Mouse (Mus musculus) gastrocnemius, postnatal 10 days (tissue): ENCODE data around the gene Zfp763. TPM values are rescaled to one million over a fixed set of nuclear protein-coding genes. Genes with fewer than 3 reads are reported as not detected.
A peak's percentile ranks its signal among the peaks of the same experiment; 100 is the strongest.

ENCODE experiments used
- DNase-seq: peaks from one replicate; pipeline ENCODE4 v3.0.0; 2021; ENCODE audit warnings: mixed read lengths
- long read RNA-seq, 2 experiments: library from polyadenylated mRNA; stranded (forward); transcript quantifications; one replicate each; pipeline ENCODE4 v2.0.0; 2021
- total RNA-seq, 2 experiments: library from RNA; stranded (reverse); gene quantifications; 2 replicates each; pipeline ENCODE4 v1.2.3; 2021

Gene Zfp763
- total RNA-seq: 1 to 10 TPM; 5.0 to 6.3 TPM
- long read RNA-seq, experiment 1, partial matches to known transcripts: 0 of 3 reads
- long read RNA-seq, experiment 1, other reads (novel, unspliced or antisense): 0 of 3 reads
- long read RNA-seq, experiment 2, partial matches to known transcripts: 0 of 2 reads
- long read RNA-seq, experiment 2, other reads (novel, unspliced or antisense): 0 of 2 reads

DNA sequence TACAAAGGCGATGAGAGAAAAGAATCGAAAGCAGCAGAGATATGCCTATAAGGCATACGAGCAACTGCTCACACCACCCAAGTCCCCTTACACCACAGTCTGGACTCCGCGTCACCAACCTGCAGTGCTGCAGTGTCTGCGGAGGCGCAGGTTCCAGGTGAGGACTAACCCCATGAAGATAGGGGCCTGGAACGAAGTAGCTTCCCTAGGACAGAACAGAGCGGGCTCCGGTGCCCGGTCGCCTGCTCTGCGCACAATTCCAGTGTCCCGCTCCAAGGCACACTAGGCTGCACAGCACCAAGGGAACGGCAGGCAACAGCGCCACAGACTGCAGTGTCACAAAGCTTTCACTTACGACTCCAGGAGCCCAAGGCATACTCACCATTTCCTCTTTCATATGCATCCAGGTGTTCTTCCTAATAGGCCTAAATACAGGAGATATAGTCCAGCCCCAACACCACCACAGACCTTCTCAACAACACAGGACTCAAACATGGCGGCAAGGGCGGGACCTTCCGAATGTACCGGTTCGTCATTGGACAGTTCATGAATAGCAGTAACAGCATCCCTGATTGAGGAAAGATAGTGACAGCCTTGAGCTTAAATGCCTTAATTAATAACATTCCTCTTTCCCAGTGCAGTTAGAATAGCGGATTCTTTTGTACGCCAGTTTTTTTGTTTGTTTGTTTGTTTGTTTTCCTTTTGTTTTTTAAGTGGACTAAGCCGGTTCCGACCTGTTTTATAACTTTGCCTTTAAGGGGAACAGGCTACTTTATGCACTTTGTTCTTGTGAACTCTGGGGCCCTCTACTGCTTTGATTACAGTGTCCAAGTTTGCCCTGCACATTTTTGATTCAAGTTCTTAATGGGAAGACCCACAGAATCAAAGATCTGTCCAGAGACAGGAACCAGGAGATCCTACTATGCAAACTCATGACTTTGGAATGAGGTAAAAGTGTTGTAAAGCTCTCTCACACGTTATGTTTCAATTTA, at the start of gene Zfp763:
Gene Zfp763, minus strand, starts transcription at position 503 of the 992 bp plus-strand sequence.
- peak; percentile 68 for DNase-seq

- DNase-seq: no peak
Measured at GRCm38 (mm10) chr17:33067958-33068357, 34.8 kb upstream of the Zfp763 start, which contains the start of gene 4921501E09Rik. Gene 4921501E09Rik, minus strand, starts transcription at chr17:33068058.

GRCm38 (mm10) chr17:33063001-33063400, 29.8 kb upstream of the Zfp763 start:
- DNase-seq: no peak

DNA sequence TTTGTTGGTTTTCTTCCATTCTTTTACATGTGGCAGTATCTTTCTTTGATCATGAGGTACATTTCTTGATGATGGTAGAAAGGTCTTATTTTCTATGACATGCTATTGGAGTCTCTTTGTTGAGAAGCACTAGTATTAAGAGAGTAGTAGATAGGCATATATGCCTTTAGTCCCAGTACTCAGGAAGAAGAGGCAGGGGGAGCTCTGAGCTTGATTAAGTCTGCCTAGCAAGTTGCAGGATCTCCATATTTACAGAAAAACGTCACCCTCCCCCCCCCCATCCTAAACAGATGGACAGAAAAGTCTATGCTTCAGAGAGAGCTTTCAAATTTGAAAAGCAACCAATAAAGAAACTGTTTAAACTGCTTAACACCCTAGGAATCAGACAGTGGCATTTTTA, 25.6 kb upstream of the Zfp763 start:
- no peak for DNase-seq

DNA sequence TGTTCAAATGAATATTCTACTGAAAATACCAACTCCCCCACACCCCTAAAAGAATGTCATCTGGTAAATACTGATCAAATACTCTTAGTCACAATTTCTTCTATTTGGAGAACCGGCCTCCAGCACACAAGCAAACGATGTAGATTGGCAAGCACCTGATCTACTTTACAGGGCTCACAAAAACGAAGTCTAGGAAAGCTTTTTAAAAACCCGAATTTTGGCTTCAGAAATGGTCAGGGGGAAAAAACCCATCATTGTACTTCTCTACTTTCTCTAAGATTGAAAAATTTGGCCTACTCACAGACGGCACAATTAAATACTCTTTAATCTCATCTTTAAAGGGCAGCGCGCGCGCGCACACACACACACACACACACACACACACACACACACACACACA, 826 bp downstream of the Zfp763 start:
- no peak for DNase-seq

DNA sequence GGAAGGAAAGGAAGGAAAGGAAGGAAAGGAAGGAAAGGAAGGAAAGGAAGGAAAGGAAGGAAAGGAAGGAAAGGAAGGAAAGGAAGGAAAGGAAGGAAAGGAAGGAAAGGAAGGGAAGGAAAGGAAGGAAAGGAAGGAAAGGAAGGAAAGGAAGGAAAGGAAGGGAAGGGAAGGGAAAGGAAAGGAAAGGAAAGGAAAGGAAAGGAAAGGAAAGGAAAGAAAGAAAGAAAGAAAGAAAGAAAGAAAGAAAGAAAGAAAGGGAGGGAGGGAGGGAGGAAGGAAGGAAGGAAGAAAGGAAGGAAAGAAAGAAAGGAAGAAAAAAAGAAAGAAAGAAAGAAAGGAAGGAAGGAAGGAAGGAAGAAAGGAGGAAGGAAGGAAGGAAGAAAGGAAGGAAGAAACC, 12.8 kb downstream of the Zfp763 start:
- peak; percentile 41 for DNase-seq

DNA sequence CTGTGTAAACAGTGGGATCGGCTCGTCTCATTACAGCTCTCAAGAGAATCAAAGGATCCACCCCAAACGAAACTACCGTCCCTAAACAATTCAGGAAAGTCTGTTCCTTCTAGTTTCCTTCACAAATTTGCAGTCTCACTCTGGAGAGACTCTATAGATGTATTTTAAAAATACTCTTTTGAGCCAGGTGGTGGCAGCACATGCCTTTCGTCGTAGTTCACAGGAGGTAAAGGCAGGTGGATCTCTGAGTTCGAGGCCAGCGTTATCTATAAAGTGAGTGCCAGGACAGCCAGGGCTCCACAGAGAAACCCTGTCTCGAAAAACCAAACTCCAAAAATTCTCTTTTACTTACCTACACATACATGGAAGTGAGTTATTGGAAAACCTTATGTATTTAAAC, 24.9 kb downstream of the Zfp763 start:
- no peak for DNase-seq

DNA sequence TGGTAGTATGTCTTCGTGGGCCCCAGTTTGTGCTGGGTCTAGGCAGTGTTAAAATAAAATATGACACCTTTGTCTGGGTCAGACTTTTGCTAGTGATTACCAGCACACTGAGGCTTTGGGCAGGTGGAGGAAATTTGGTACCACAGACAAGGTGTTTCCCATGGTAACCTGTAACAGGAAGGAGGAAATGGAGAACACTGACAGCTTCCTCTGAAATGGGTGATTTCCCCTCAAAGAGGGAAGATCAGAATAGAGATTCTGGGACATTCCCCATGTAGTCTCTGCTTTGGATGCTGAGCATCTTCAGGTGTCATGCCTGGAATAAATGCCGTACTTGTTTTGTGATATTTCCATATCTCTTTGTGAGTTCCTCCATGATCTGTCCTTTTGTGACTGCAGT, 34.7 kb downstream of the Zfp763 start:
- no peak for DNase-seq

- DNase-seq: peak; percentile 68
Measured at GRCm38 (mm10) chr17:32992699-32993474, 40.3 kb downstream of the Zfp763 start, which contains the start of gene Zfp952. Gene Zfp952, plus strand, starts transcription at chr17:32993129.

- DNase-seq: no peak
Measured at GRCm38 (mm10) chr17:32991965-32992698, 41.1 kb downstream of the Zfp763 start.

- DNase-seq: no peak
Measured at GRCm38 (mm10) chr17:32986301-32986700, 46.9 kb downstream of the Zfp763 start.

DNA sequence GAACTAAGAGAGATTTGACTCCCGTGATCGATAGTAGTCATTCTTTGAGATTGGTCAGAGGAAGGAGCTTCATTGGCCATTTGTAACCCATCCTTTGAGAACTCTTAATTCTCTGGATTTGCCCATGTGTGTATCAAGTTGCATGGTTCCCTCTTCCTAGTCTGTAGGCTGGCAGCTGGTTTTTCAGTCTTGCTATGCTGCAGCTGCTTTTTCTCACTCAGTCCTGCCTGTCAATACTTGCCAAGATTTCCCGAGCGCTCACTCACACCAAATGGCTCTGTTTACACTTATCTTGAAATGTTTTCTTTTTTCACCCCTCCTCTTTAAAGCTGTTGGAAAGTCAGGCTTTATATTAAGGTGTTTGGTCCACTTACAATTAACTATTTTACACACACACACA, 51.8 kb downstream of the Zfp763 start:
- no peak for DNase-seq

Other genes with a start within 250 kb of the Zfp763 start
- 10 to 100 TPM; 30.6 to 36.4 TPM for gene Zfp871, start 245.1 kb downstream of the Zfp763 start, total RNA-seq
- gene Zfp811, start 223.5 kb downstream of the Zfp763 start, total RNA-seq: under 1 TPM; 0.77 to 0.87 TPM
- 10 to 100 TPM in 1 of 2 experiments, 1 to 10 TPM in 1; 7.0 to 10.9 TPM for gene Zfp799, start 203.1 kb downstream of the Zfp763 start, total RNA-seq
- 1 to 10 TPM; 7.1 to 7.4 TPM for gene Zfp870, start 141.8 kb downstream of the Zfp763 start, total RNA-seq
- under 1 TPM; 0.14 to 0.32 TPM for gene Cyp4f14, start 116.1 kb downstream of the Zfp763 start, total RNA-seq
- 10 to 100 TPM in 1 of 2 experiments, 1 to 10 TPM in 1; 7.6 to 11.1 TPM for gene Cyp4f13, start 86.0 kb downstream of the Zfp763 start, total RNA-seq
- gene Zfp472, start 67.6 kb downstream of the Zfp763 start, total RNA-seq: 1 to 10 TPM; 2.5 to 3.0 TPM
- 1 to 10 TPM; 5.3 to 7.7 TPM for gene Zfp952, start 40.3 kb downstream of the Zfp763 start, total RNA-seq
- not detected for gene 4921501E09Rik, start 34.7 kb upstream of the Zfp763 start, total RNA-seq
- 1 to 10 TPM; 3.8 to 5.8 TPM for gene Zfp563, start 55.9 kb upstream of the Zfp763 start, total RNA-seq
- gene Morc2b, start 106.3 kb upstream of the Zfp763 start, total RNA-seq: under 1 TPM; 0.05 to 0.43 TPM
- gene Olfr55, start 135.0 kb upstream of the Zfp763 start, total RNA-seq: not detected
- gene Olfr239, start 157.9 kb upstream of the Zfp763 start, total RNA-seq: not detected
- gene Olfr1564, start 188.3 kb upstream of the Zfp763 start, total RNA-seq: under 1 TPM; 0.27 to 0.38 TPM
- gene Zfp955a, start 221.7 kb upstream of the Zfp763 start, total RNA-seq: 1 to 10 TPM; 5.0 to 5.9 TPM
- not detected for gene Olfr63, start 231.3 kb upstream of the Zfp763 start, total RNA-seq